23 mouse cellular contexts compared by ENCODE assay signal in the genomic region with DNA sequence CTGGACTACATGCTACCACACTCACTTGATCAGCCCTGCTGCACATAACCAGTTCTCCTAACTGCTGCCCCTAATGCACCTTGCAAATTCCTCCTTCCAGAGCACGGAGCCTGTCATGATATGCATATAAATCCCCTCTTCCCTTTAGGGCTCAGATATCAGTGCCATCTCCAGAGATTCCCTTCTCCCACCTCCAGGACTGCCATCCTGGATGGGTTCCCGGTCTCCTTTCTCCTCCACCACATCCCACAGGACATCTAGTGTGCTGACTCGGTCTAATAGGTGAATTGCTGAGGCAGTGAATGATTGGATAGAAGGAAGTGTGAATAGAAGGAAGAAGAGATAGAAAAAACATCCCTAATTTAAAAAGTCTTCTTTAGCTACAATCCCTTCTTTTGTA. TPM values are rescaled to one million over a fixed set of nuclear protein-coding genes. Genes with fewer than 3 reads are reported as not detected.
"Had no signal": no experiment of that assay in that cellular context is flagged by ENCODE, and none has a peak within 500 bp of the region (broad histone marks: within the 10 kb centered on the region; RNA-seq: fewer than 3 reads in every experiment).

No protein-coding gene starts in this region.

- H3K4me1 ChIP-seq: limb, embryonic 12.5 days; limb, embryonic 15.5 days; lung, embryonic 15.5 days; midbrain, embryonic 10.5 days; midbrain, embryonic 13.5 days; neural tube, embryonic 13.5 days had no signal

- H3K27ac ChIP-seq: kidney, postnatal 0 days; limb, embryonic 12.5 days; limb, embryonic 15.5 days; liver, embryonic 15.5 days; lung, embryonic 15.5 days; midbrain, embryonic 10.5 days; midbrain, embryonic 13.5 days; neural tube, embryonic 13.5 days had no signal

- H3K4me3 ChIP-seq: limb, embryonic 12.5 days; limb, embryonic 15.5 days; liver, embryonic 15.5 days; lung, embryonic 15.5 days; megakaryocyte, embryonic 14.5 days; midbrain, embryonic 10.5 days; midbrain, embryonic 13.5 days; myocyte; neural tube, embryonic 13.5 days had no signal

- H3K4me2 ChIP-seq: limb, embryonic 12.5 days; limb, embryonic 15.5 days; liver, embryonic 11.5 days; liver, embryonic 15.5 days; lung, embryonic 15.5 days; midbrain, embryonic 13.5 days; neural tube, embryonic 13.5 days had no signal

- ATAC-seq: midbrain, embryonic 13.5 days; midbrain, embryonic 16.5 days had no signal

- H3K9ac ChIP-seq: limb, embryonic 12.5 days; limb, embryonic 15.5 days; liver, embryonic 15.5 days; lung, embryonic 15.5 days; midbrain, embryonic 13.5 days; neural tube, embryonic 13.5 days had no signal

- H3K27me3 ChIP-seq: limb, embryonic 12.5 days; limb, embryonic 15.5 days; liver, embryonic 15.5 days; lung, embryonic 15.5 days; megakaryocyte, embryonic 14.5 days; midbrain, embryonic 13.5 days; neural tube, embryonic 13.5 days had no signal

- DNase-seq: kidney, postnatal 25 days; left cerebral cortex, postnatal 4 days; lung, adult 18-20 months; lung, postnatal 10 days; lung, postnatal 36 days; retina, postnatal 1 day; right cerebral cortex, postnatal 25 days; spleen, adult 18-20 months; thymus, adult 18-20 months; thymus, postnatal 36 days had no signal

- H3K9me3 ChIP-seq: limb, embryonic 12.5 days; limb, embryonic 15.5 days; liver, embryonic 15.5 days; lung, embryonic 15.5 days; megakaryocyte, embryonic 14.5 days; midbrain, embryonic 10.5 days; midbrain, embryonic 13.5 days; neural tube, embryonic 13.5 days had no signal

- H3K36me3 ChIP-seq: limb, embryonic 12.5 days; limb, embryonic 15.5 days; liver, embryonic 15.5 days; lung, embryonic 15.5 days; midbrain, embryonic 10.5 days; midbrain, embryonic 13.5 days; neural tube, embryonic 13.5 days had no signal

RNA-seq across cellular contexts. Expression of a gene that starts 25.4 kb away (rescaled TPM):
- polyA plus RNA-seq: large intestine, adult 2 months; myocyte had no signal
